ENCODE assay signal across 9 mouse cellular contexts in genomic region chr12:25083260-25084178, GRCm38 (mm10). TPM values are rescaled to one million over a fixed set of nuclear protein-coding genes. Genes with fewer than 3 reads are reported as not detected.
A peak's percentile ranks its signal among the peaks of the same experiment; 100 is the strongest.
DNase-seq lines count a peak whose midpoint lies in the region; ATAC-seq and TF ChIP-seq lines count a peak whose summit lies in the region.
"Had no signal": no experiment of that assay in that cellular context is flagged by ENCODE, and none has a peak within 500 bp of the region (broad histone marks: within the 10 kb centered on the region; RNA-seq: fewer than 3 reads in every experiment).

No protein-coding gene starts in this region.

- no peak for TF ChIP-seq POLR2A in kidney, adult 2 months (IDR thresholded peaks at IDR 0.05; ENCODE audit: low read depth, low read length)
- no peak for TF ChIP-seq POLR2A in ES-Bruce4 (IDR thresholded peaks at IDR 0.05; ENCODE audit: insufficient read depth, low read length)

- no peaks in the 10 kb centered on the region for H3K27me3 ChIP-seq in kidney, adult 2 months (replicated peaks; ENCODE audit: control insufficient read depth, insufficient read depth, low read length)
- no peaks in the 10 kb centered on the region for H3K27me3 ChIP-seq in ES-Bruce4 (ENCODE audit: control insufficient read depth, insufficient read depth, low read length, poor library complexity, severe bottlenecking)
- no peaks in the 10 kb centered on the region for H3K27me3 ChIP-seq in intestine, embryonic 15.5 days (replicated peaks)

- DNase-seq in kidney, adult 9 months, result peak; percentile 35
- no peak for DNase-seq in kidney, adult 2 months
- peak; percentile 75 for DNase-seq in R1 (ENCODE audit: low read depth, low spot score)
- DNase-seq in thymus, postnatal 36 days, result no peak
- no peak for DNase-seq in thymus, adult 18-20 months

- no peak overlapping the region for H3K4me3 ChIP-seq in kidney, adult 2 months (ENCODE audit: insufficient read depth, low read depth, low read length)
- H3K4me3 ChIP-seq in ES-Bruce4 (ENCODE audit: low read depth, low read length), result peak overlapping the region; percentile 51
- H3K4me3 ChIP-seq in intestine, embryonic 15.5 days (replicated peaks), result no peak overlapping the region

- 40% methylated on average over 26 of the region's 26 CpGs for WGBS in kidney, adult 2 months
- 42% methylated on average over 26 of the region's 26 CpGs for WGBS in intestine, embryonic 15.5 days

- ATAC-seq in intestine, embryonic 15.5 days, result peak; percentile 63
- ATAC-seq in inflammation-experienced regulatory T-cells, adult 6 months, result no peak

- no peaks in the 10 kb centered on the region; the same call in 1 of the 2 replicates for H3K9me3 ChIP-seq in ES-Bruce4 (replicated peaks; ENCODE audit: control insufficient read depth, insufficient read depth, low read length, poor library complexity, severe bottlenecking)
- H3K9me3 ChIP-seq in intestine, embryonic 15.5 days, result no peaks in the 10 kb centered on the region

- no peak for TF ChIP-seq EP300 in ES-Bruce4 (IDR thresholded peaks at IDR 0.05; ENCODE audit: insufficient read depth, low read depth, low read length)

- no peak for TF ChIP-seq CTCF in kidney, adult 2 months (conservative IDR thresholded peaks at IDR 0.05; ENCODE audit: insufficient read depth, insufficient read length, low read depth, low read length)
- TF ChIP-seq CTCF in ES-Bruce4 (IDR thresholded peaks at IDR 0.05; ENCODE audit: low read depth, low read length), result no peak

- 0 out of 2 replicates have a peak, but pooled peaks cover 9% of the 10 kb centered on the region for H3K4me1 ChIP-seq in kidney, adult 2 months (ENCODE audit: control insufficient read depth, insufficient read depth, low read length)
- H3K4me1 ChIP-seq in ES-Bruce4 (ENCODE audit: control insufficient read depth, insufficient read depth, low read length), result no peaks in the 10 kb centered on the region
- no peaks in the 10 kb centered on the region for H3K4me1 ChIP-seq in intestine, embryonic 15.5 days (replicated peaks)

- H3K9ac ChIP-seq in ES-Bruce4 (ENCODE audit: low read depth, poor library complexity, severe bottlenecking), result peak overlapping the region; percentile 36
- H3K9ac ChIP-seq in intestine, embryonic 15.5 days, result no peak overlapping the region

- peak overlapping the region; percentile 24 for H3K4me2 ChIP-seq in intestine, embryonic 15.5 days (replicated peaks)

- H3K36me3 ChIP-seq in kidney, adult 2 months (ENCODE audit: control insufficient read depth, insufficient read depth, low read length), result no peaks in the 10 kb centered on the region
- no peaks in the 10 kb centered on the region for H3K36me3 ChIP-seq in ES-Bruce4 (ENCODE audit: control insufficient read depth, insufficient read depth, low read length, poor library complexity, severe bottlenecking)
- H3K36me3 ChIP-seq in intestine, embryonic 15.5 days, result no peaks in the 10 kb centered on the region

- no peak overlapping the region for H3K27ac ChIP-seq in kidney, adult 2 months (ENCODE audit: insufficient read depth, low read depth, low read length)
- peak overlapping the region; percentile 61 for H3K27ac ChIP-seq in ES-Bruce4 (ENCODE audit: insufficient read depth, low read length)
- H3K27ac ChIP-seq in intestine, embryonic 15.5 days, result no peak overlapping the region
- H3K27ac ChIP-seq: macrophage had no signal

RNA-seq across cellular contexts. Expression of gene Id2, which starts 13.4 kb away (rescaled TPM):
- polyA plus RNA-seq in kidney, adult 2 months (2012; rRNA removed), result 476 and 599 TPM in 2 replicates
- 66.7 and 67.0 TPM in 2 replicates for polyA plus RNA-seq in ES-Bruce4 (2011; ENCODE audit: insufficient read depth, insufficient read length, low read depth, missing spikeins)
- 360 and 449 TPM in 2 replicates for polyA plus RNA-seq in intestine, embryonic 15.5 days (2015; fragmentation: Nextera tagmentation; extraction: Ambion mirVana)
- polyA plus RNA-seq in inflammation-experienced regulatory T-cells, adult 6 months (2017; shearing (Covaris generic)), result 1,000 to 10,000 TPM in 1 of 3 experiments, 100 to 1,000 TPM in 2; 414 to 1,496 (median 414) TPM

Comparison
In these comparisons a context has a peak if more than half of its experiments do, and no peak if none do; other contexts are left out.
1. DNase-seq: peak in kidney, adult 9 months (single experiment) and R1 (single experiment); none in kidney, adult 2 months (single experiment), thymus, postnatal 36 days (0 of 2) and thymus, adult 18-20 months (0 of 2).